23 mouse cellular contexts compared by ENCODE assay signal in genomic region chr2:163525761-163526243, GRCm38 (mm10). TPM values are rescaled to one million over a fixed set of nuclear protein-coding genes. Genes with fewer than 3 reads are reported as not detected.
DNase-seq lines count a peak whose midpoint lies in the region; ATAC-seq and TF ChIP-seq lines count a peak whose summit lies in the region.
"Had no signal": no experiment of that assay in that cellular context is flagged by ENCODE, and none has a peak within 500 bp of the region (broad histone marks: within the 10 kb centered on the region; RNA-seq: fewer than 3 reads in every experiment).

No protein-coding gene starts in this region.

- no peaks in the 10 kb centered on the region; the same call in 1 of the 2 replicates for H3K27me3 ChIP-seq in heart, adult 2 months (ENCODE audit: control insufficient read depth, insufficient read depth, low read length)
- H3K27me3 ChIP-seq in heart, embryonic 12.5 days (replicated peaks), result no peaks in the 10 kb centered on the region
- no peaks in the 10 kb centered on the region for H3K27me3 ChIP-seq in lung, embryonic 14.5 days (ENCODE audit: insufficient read depth, low read length)
- peaks cover 42% of the 10 kb centered on the region for H3K27me3 ChIP-seq in Patski
- H3K27me3 ChIP-seq: forebrain, embryonic 15.5 days; hindbrain, embryonic 15.5 days; neural tube, embryonic 15.5 days had no signal

- WGBS in heart, adult 2 months, result 53% methylated on average over 7 of the region's 7 CpGs
- 63% methylated on average over 7 of the region's 7 CpGs for WGBS in heart, embryonic 12.5 days
- 84% methylated on average over 7 of the region's 7 CpGs for WGBS in lung, embryonic 14.5 days

- H3K4me2 ChIP-seq in heart, embryonic 12.5 days, result no peak overlapping the region
- no peak overlapping the region for H3K4me2 ChIP-seq in lung, embryonic 14.5 days
- H3K4me2 ChIP-seq: forebrain, embryonic 15.5 days; hindbrain, embryonic 15.5 days; midbrain, embryonic 11.5 days; neural tube, embryonic 15.5 days had no signal

- CTCF ChIA-PET in Patski (lab: Charles Lee), result interaction anchor here (1.1 kb wide), 1 partner anchor 8 kb away, joined by 3 read pairs; no protein-coding TSS in a partner anchor

- H3K36me3 ChIP-seq in heart, adult 2 months (ENCODE audit: control insufficient read depth, insufficient read depth, low read length), result no peaks in the 10 kb centered on the region
- no peaks in the 10 kb centered on the region for H3K36me3 ChIP-seq in heart, embryonic 12.5 days
- no peaks in the 10 kb centered on the region for H3K36me3 ChIP-seq in lung, embryonic 14.5 days (ENCODE audit: insufficient read depth)
- H3K36me3 ChIP-seq: forebrain, embryonic 15.5 days; hindbrain, embryonic 15.5 days; neural tube, embryonic 15.5 days had no signal

- no peaks in the 10 kb centered on the region for H3K79me2 ChIP-seq in heart, adult 2 months (replicated peaks; ENCODE audit: control insufficient read depth, insufficient read depth, low read length)

- no peaks in the 10 kb centered on the region for H3K4me1 ChIP-seq in heart, adult 2 months (ENCODE audit: control insufficient read depth, insufficient read depth, low read length)
- peaks cover 4% of the 10 kb centered on the region; the same call in 1 of the 2 replicates for H3K4me1 ChIP-seq in heart, embryonic 12.5 days (replicated peaks)
- H3K4me1 ChIP-seq in lung, embryonic 14.5 days (ENCODE audit: insufficient read depth), result no peaks in the 10 kb centered on the region
- H3K4me1 ChIP-seq: forebrain, embryonic 15.5 days; hindbrain, embryonic 15.5 days; neural tube, embryonic 15.5 days had no signal

- in situ Hi-C loops in Patski (cut with MboI; ENCODE audit: low pct_unique_long_range_greater_than_20kb), result no loop called here

- no peak overlapping the region for H3K9ac ChIP-seq in heart, adult 2 months (ENCODE audit: low read depth, low read length)
- no peak overlapping the region for H3K9ac ChIP-seq in heart, embryonic 12.5 days
- H3K9ac ChIP-seq in lung, embryonic 14.5 days, result no peak overlapping the region
- H3K9ac ChIP-seq: forebrain, embryonic 15.5 days; hindbrain, embryonic 15.5 days; neural tube, embryonic 15.5 days had no signal

- POLR2A ChIA-PET in Patski (lab: Charles Lee), result no interaction called here

- H3K27ac ChIP-seq in heart, adult 2 months, result no peak overlapping the region
- H3K27ac ChIP-seq in heart, embryonic 12.5 days (ENCODE audit: poor library complexity, severe bottlenecking), result no peak overlapping the region
- no peak overlapping the region for H3K27ac ChIP-seq in lung, embryonic 14.5 days (ENCODE audit: low read depth)
- H3K27ac ChIP-seq: forebrain, embryonic 15.5 days; hindbrain, embryonic 15.5 days; neural tube, embryonic 15.5 days had no signal

- DNase-seq in heart, adult 2 months, result no peak
- DNase-seq in lung, embryonic 14.5 days, result no peak
- no peak for DNase-seq in lung, adult 18-20 months
- no peak for DNase-seq in Patski (ENCODE audit: low read depth, low spot score)
- no peak for DNase-seq in left cerebral cortex, adult 8-10 months (ENCODE audit: low spot score in 2 of 2)
- no peak for DNase-seq in adrenal gland, postnatal 25 days
- DNase-seq: adrenal gland, postnatal 10 days; cerebellum, adult 2 months; heart, adult 18-20 months; heart, postnatal 14 days; kidney, adult 8-10 months; retina, postnatal 1 day had no signal

- ATAC-seq in heart, embryonic 12.5 days (ENCODE audit: insufficient number of reproducible peaks, low FRiP score), result no peak
- no peak for ATAC-seq in lung, embryonic 14.5 days (ENCODE audit: insufficient read depth)
- ATAC-seq in Patski, result no peak
- ATAC-seq: CD4-positive, CD25-positive, alpha-beta regulatory T cell, adult 4 months; forebrain, embryonic 15.5 days had no signal

- intact Hi-C loops in heart, adult 2 months (cut with DNase I), result no loop called here

- peak; percentile 46 for TF ChIP-seq CTCF in heart, adult 2 months (IDR thresholded peaks at IDR 0.05)
- 0 out of 2 replicates have a peak, but pooled peaks have one; percentile 20 for TF ChIP-seq CTCF in lung, embryonic 14.5 days (IDR thresholded peaks at IDR 0.05; ENCODE audit: low read depth)
- peak; percentile 44 for TF ChIP-seq CTCF in Patski (IDR thresholded peaks at IDR 0.05)

- TF ChIP-seq POLR2A in heart, adult 2 months (IDR thresholded peaks at IDR 0.05; ENCODE audit: insufficient read depth, low read depth, low read length), result no peak

- H3K9me3 ChIP-seq in heart, embryonic 12.5 days (replicated peaks), result no peaks in the 10 kb centered on the region
- no peaks in the 10 kb centered on the region for H3K9me3 ChIP-seq in lung, embryonic 14.5 days (ENCODE audit: low read depth, low read length)
- H3K9me3 ChIP-seq: forebrain, embryonic 15.5 days; hindbrain, embryonic 15.5 days; neural tube, embryonic 15.5 days had no signal

- no peak overlapping the region for H3K4me3 ChIP-seq in heart, adult 2 months
- H3K4me3 ChIP-seq in heart, embryonic 12.5 days, result no peak overlapping the region
- H3K4me3 ChIP-seq in lung, embryonic 14.5 days (ENCODE audit: low read depth, low read length), result no peak overlapping the region
- H3K4me3 ChIP-seq: forebrain, embryonic 15.5 days; hindbrain, embryonic 15.5 days; neural tube, embryonic 15.5 days had no signal

- TF ChIP-seq EP300 in heart, adult 2 months (IDR thresholded peaks at IDR 0.05; ENCODE audit: insufficient read depth, low read depth, low read length), result no peak

RNA-seq across cellular contexts. Expression of gene Hnf4a, which starts 19.2 kb away (rescaled TPM):
- not detected for total RNA-seq in heart, adult 2 months (2021)
- polyA plus RNA-seq in heart, adult 2 months (2012; rRNA removed), result 0.03 TPM in 1 of 2 replicates, not detected in the other
- 0.17 and 0.18 TPM in 2 replicates for polyA plus RNA-seq in heart, embryonic 12.5 days (2016; fragmentation: Nextera tagmentation; extraction: Ambion mirVana)
- 0.11 TPM in 1 of 2 replicates, not detected in the other for polyA plus RNA-seq in lung, embryonic 14.5 days (2014; fragmentation: Nextera tagmentation; extraction: Ambion mirVana)
- 0.19 TPM for polyA plus RNA-seq in Patski (2021)
- not detected for total RNA-seq in left cerebral cortex, adult 8-10 months (2022)
- 2.4 TPM in 1 of 2 replicates, not detected in the other for total RNA-seq in adrenal gland, postnatal 25 days (2021)
- total RNA-seq: heart, adult 18-20 months; left cerebral cortex, adult 18-20 months had no signal
- polyA plus RNA-seq: CD4-positive, CD25-positive, alpha-beta regulatory T cell, adult 4 months; forebrain, embryonic 15.5 days; limb, embryonic 11.5 days; midbrain, embryonic 11.5 days had no signal

RNA-seq across cellular contexts. Expression of gene R3hdml, which starts 33.7 kb away (rescaled TPM):
- not detected for total RNA-seq in heart, adult 2 months (2021)
- not detected in 2 replicates for polyA plus RNA-seq in heart, adult 2 months (2012; rRNA removed)
- not detected in 2 replicates for polyA plus RNA-seq in heart, embryonic 12.5 days (2016; fragmentation: Nextera tagmentation; extraction: Ambion mirVana)
- polyA plus RNA-seq in lung, embryonic 14.5 days (2014; fragmentation: Nextera tagmentation; extraction: Ambion mirVana), result not detected in 2 replicates
- not detected for polyA plus RNA-seq in Patski (2021)
- not detected for total RNA-seq in left cerebral cortex, adult 8-10 months (2022)
- not detected in 2 replicates for total RNA-seq in adrenal gland, postnatal 25 days (2021)
- total RNA-seq: adrenal gland, postnatal 10 days; gastrocnemius, adult 18-20 months; heart, adult 18-20 months; heart, postnatal 14 days; left cerebral cortex, adult 18-20 months had no signal
- polyA plus RNA-seq: CD4-positive, CD25-positive, alpha-beta regulatory T cell, adult 4 months; cerebellum, adult 2 months; forebrain, embryonic 15.5 days; limb, embryonic 11.5 days; liver, embryonic 16.5 days; midbrain, embryonic 11.5 days; stomach, embryonic 14.5 days had no signal

RNA-seq across cellular contexts. Expression of gene Fitm2, which starts 53.4 kb away (rescaled TPM):
- 100 to 1,000 TPM; 196 to 223 TPM for total RNA-seq in heart, adult 2 months (2021)
- polyA plus RNA-seq in heart, adult 2 months (2012; rRNA removed), result 93.8 and 139 TPM in 2 replicates
- polyA plus RNA-seq in heart, embryonic 12.5 days (2016; fragmentation: Nextera tagmentation; extraction: Ambion mirVana), result 14.2 and 15.5 TPM in 2 replicates
- 8.6 and 10.1 TPM in 2 replicates for polyA plus RNA-seq in lung, embryonic 14.5 days (2014; fragmentation: Nextera tagmentation; extraction: Ambion mirVana)
- polyA plus RNA-seq in Patski (2021), result 11.7 TPM
- 10 to 100 TPM; 16.7 to 19.4 (median 17.9) TPM for total RNA-seq in left cerebral cortex, adult 8-10 months (2022)
- total RNA-seq in adrenal gland, postnatal 25 days (2021), result 61.2 and 74.5 TPM in 2 replicates
